ENCODE assay signal across 8 mouse cellular contexts in the genomic region with DNA sequence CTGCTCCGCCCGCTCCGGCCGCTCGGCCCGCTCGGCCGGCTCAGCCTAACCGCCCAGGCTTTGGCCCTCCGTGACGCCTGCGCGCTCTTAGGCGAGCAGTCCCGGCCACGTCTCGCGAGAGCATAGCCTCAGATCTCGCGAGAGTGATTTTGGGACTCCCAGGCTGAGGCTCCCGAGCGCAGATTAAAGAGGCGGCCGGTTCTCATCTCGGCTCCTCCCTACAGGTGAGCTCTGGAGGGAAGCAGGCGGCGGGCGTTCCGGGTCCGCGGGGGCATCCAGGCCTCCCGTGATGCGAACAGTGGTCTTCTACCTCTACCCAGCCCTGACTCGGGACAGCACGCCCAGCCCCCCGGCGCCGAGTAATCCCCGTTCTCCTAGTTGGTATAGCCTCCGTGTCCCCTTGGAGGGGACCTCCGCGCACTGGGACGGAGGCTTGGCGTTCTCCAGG. TPM values are rescaled to one million over a fixed set of nuclear protein-coding genes. Genes with fewer than 3 reads are reported as not detected.
DNase-seq lines count a peak whose midpoint lies in the region; ATAC-seq and TF ChIP-seq lines count a peak whose summit lies in the region.

Ofd1 (minus strand) TSS at position 89 of the 448 bp plus-strand sequence.

- no peaks in the 10 kb centered on the region for H3K9me3 ChIP-seq in G1E (replicated peaks)
- no peaks in the 10 kb centered on the region for H3K9me3 ChIP-seq in forebrain, embryonic 16.5 days (ENCODE audit: control insufficient read depth, low read length)
- no peaks in the 10 kb centered on the region for H3K9me3 ChIP-seq in lung, embryonic 15.5 days

- WGBS in forebrain, embryonic 16.5 days, result 13% methylated on average over 42 of the region's 44 CpGs
- WGBS in lung, embryonic 15.5 days, result 13% methylated on average over 36 of the region's 44 CpGs

- peak within 1 kb of the TSS; percentile 65 for H3K4me2 ChIP-seq in forebrain, embryonic 16.5 days (ENCODE audit: low read length)
- peak within 1 kb of the TSS; percentile 55 for H3K4me2 ChIP-seq in lung, embryonic 15.5 days

- peaks cover 19% of the 10 kb centered on the region for H3K36me3 ChIP-seq in G1E (replicated peaks)
- H3K36me3 ChIP-seq in forebrain, embryonic 16.5 days (ENCODE audit: control insufficient read depth, insufficient read depth), result no peaks in the 10 kb centered on the region
- no peaks in the 10 kb centered on the region for H3K36me3 ChIP-seq in lung, embryonic 15.5 days

- H3K9ac ChIP-seq in forebrain, embryonic 16.5 days (replicated peaks; ENCODE audit: low read depth, low read length), result peak within 1 kb of the TSS; percentile 82
- peak within 1 kb of the TSS; percentile 74 for H3K9ac ChIP-seq in lung, embryonic 15.5 days

- H3K27me3 ChIP-seq in G1E (ENCODE audit: insufficient read depth, low read length), result no peaks in the 10 kb centered on the region
- H3K27me3 ChIP-seq in forebrain, embryonic 16.5 days (replicated peaks; ENCODE audit: control insufficient read depth, insufficient read depth, low read length), result no peaks in the 10 kb centered on the region
- peaks cover 12% of the 10 kb centered on the region; the same call in 1 of the 2 replicates for H3K27me3 ChIP-seq in lung, embryonic 15.5 days

- peak; percentile 91 for ATAC-seq in G1E (ENCODE audit: extremely low read depth, insufficient number of reproducible peaks, low FRiP score, poor library complexity, severe bottlenecking)
- ATAC-seq in forebrain, embryonic 16.5 days, result peak; percentile 99
- peak; percentile 98 for ATAC-seq in lung, embryonic 15.5 days (ENCODE audit: borderline replicate concordance, extremely low read depth, low FRiP score, low TSS enrichment)

- peak within 1 kb of the TSS; percentile 79 for H3K4me3 ChIP-seq in G1E (ENCODE audit: low read depth, low read length)
- peak within 1 kb of the TSS; percentile 62 for H3K4me3 ChIP-seq in forebrain, embryonic 16.5 days (replicated peaks; ENCODE audit: low read length)
- H3K4me3 ChIP-seq in lung, embryonic 15.5 days, result peak within 1 kb of the TSS; percentile 67

- H3K4me1 ChIP-seq in G1E (ENCODE audit: insufficient read depth, low read depth, low read length), result peaks cover 4% of the 10 kb centered on the region
- H3K4me1 ChIP-seq in forebrain, embryonic 16.5 days (replicated peaks; ENCODE audit: control insufficient read depth, insufficient read depth, low read length), result 0 out of 2 replicates have a peak, but pooled peaks cover 3% of the 10 kb centered on the region
- H3K4me1 ChIP-seq in lung, embryonic 15.5 days, result 0 out of 2 replicates have a peak, but pooled peaks cover 6% of the 10 kb centered on the region

- no peak for TF ChIP-seq CTCF in G1E (IDR thresholded peaks at IDR 0.05; ENCODE audit: low read depth, low read length)

- peak within 1 kb of the TSS; percentile 81 for H3K27ac ChIP-seq in forebrain, embryonic 16.5 days (ENCODE audit: low read length)
- peak within 1 kb of the TSS; percentile 76 for H3K27ac ChIP-seq in lung, embryonic 15.5 days

- DNase-seq in G1E (ENCODE audit: low spot score), result peak; percentile 77
- DNase-seq in cerebellum, adult 18-20 months, result peak; percentile 90 to 92
- peak; percentile 90 for DNase-seq in heart, postnatal 4 days
- DNase-seq in layer of hippocampus, adult 8-10 months (ENCODE audit: low spot score in 2 of 2), result peak; percentile 77 to 86
- peak; percentile 84 for DNase-seq in ovary, adult 18-20 months (ENCODE audit: low spot score)
- DNase-seq in thymus, postnatal 0 days (ENCODE audit: low spot score), result peak; percentile 90

RNA-seq across cellular contexts. Expression of gene Ofd1, which starts in this region (rescaled TPM):
- total RNA-seq in G1E (2014; fragmentation: Nextera tagmentation) (14.8 and 16.0 TPM in 2 replicates), G1E (2017) (9.9 and 12.2 TPM in 2 replicates)
- polyA plus RNA-seq in G1E (2012), result 3.0 and 3.1 TPM in 2 replicates
- 7.8 and 7.9 TPM in 2 replicates for polyA plus RNA-seq in forebrain, embryonic 16.5 days (2015; fragmentation: Nextera tagmentation; extraction: Ambion mirVana)
- total RNA-seq in heart, postnatal 4 days (2021), result 1 to 10 TPM; 7.5 TPM
- 1 to 10 TPM; 4.5 to 6.6 (median 5.7) TPM for total RNA-seq in layer of hippocampus, adult 8-10 months (2022)
- polyA plus RNA-seq in lung, embryonic 15.5 days (2015; fragmentation: Nextera tagmentation; extraction: Ambion mirVana), result 7.3 and 7.6 TPM in 2 replicates
- polyA plus RNA-seq in thymus, postnatal 0 days (2015; fragmentation: Nextera tagmentation; extraction: Ambion mirVana), result 6.3 and 8.4 TPM in 2 replicates

Comparison
In these comparisons a context has a peak if more than half of its experiments do, and no peak if none do; other contexts are left out.
1. Peak in every context shown above with its lines: DNase-seq, ATAC-seq, H3K4me3 ChIP-seq and H3K27ac ChIP-seq.